Comparison of ENCODE assay signal across 7 mouse cellular contexts in genomic region chr9:8901013-8901646, GRCm38 (mm10). TPM values are rescaled to one million over a fixed set of nuclear protein-coding genes. Genes with fewer than 3 reads are reported as not detected.
A peak's percentile ranks its signal among the peaks of the same experiment; 100 is the strongest.
DNase-seq lines count a peak whose midpoint lies in the region; ATAC-seq and TF ChIP-seq lines count a peak whose summit lies in the region.

No protein-coding gene starts in this region.

- TF ChIP-seq POLR2A in brain, embryonic 14.5 days (IDR thresholded peaks at IDR 0.05; ENCODE audit: borderline replicate concordance, extremely low read depth, insufficient read depth, insufficient read length, poor library complexity, severe bottlenecking) = no peak

- 1% methylated on average over 34 of the region's 36 CpGs for WGBS in forebrain, embryonic 11.5 days
- under 1% methylated on average over 34 of the region's 36 CpGs for WGBS in hindbrain, embryonic 14.5 days
- 0% methylated on average over 35 of the region's 36 CpGs for WGBS in midbrain, embryonic 12.5 days
- 0% methylated on average over 36 of the region's 36 CpGs for WGBS in stomach, postnatal 0 days

- H3K4me3 ChIP-seq in forebrain, embryonic 11.5 days (ENCODE audit: low read depth, low read length) = peak overlapping the region; percentile 56
- H3K4me3 ChIP-seq in hindbrain, embryonic 14.5 days (replicated peaks; ENCODE audit: low read length) = peak overlapping the region; percentile 57
- H3K4me3 ChIP-seq in midbrain, embryonic 12.5 days = peak overlapping the region; percentile 68
- H3K4me3 ChIP-seq in stomach, postnatal 0 days (ENCODE audit: low read depth, low read length) = peak overlapping the region; percentile 51

- peak; percentile 67 for ATAC-seq in forebrain, embryonic 11.5 days (replicated peaks; ENCODE audit: low FRiP score)
- peak; percentile 71 for ATAC-seq in hindbrain, embryonic 14.5 days (ENCODE audit: low FRiP score)
- peak; percentile 72 for ATAC-seq in midbrain, embryonic 12.5 days (ENCODE audit: low FRiP score, low read depth)
- peak; percentile 59 for ATAC-seq in stomach, postnatal 0 days (ENCODE audit: low FRiP score, low TSS enrichment)

- peaks cover 2% of the 10 kb centered on the region; the same call in 1 of the 2 replicates for H3K4me1 ChIP-seq in forebrain, embryonic 11.5 days (replicated peaks; ENCODE audit: control insufficient read depth, insufficient read depth, low read length)
- H3K4me1 ChIP-seq in hindbrain, embryonic 14.5 days (replicated peaks; ENCODE audit: control insufficient read depth, insufficient read depth, low read length) = peaks cover 25% of the 10 kb centered on the region; the same call in 1 of the 2 replicates
- peaks cover 18% of the 10 kb centered on the region for H3K4me1 ChIP-seq in midbrain, embryonic 12.5 days
- H3K4me1 ChIP-seq in stomach, postnatal 0 days (replicated peaks; ENCODE audit: control insufficient read depth, insufficient read depth) = peaks cover 2% of the 10 kb centered on the region

- intact Hi-C loops in left cerebral cortex, postnatal 4 days (cut with DNase I) = no loop called here

- TF ChIP-seq EP300 in stomach, postnatal 0 days (optimal IDR thresholded peaks at IDR 0.05) = no peak

- H3K27ac ChIP-seq in forebrain, embryonic 11.5 days (ENCODE audit: low read depth, low read length) = no peak overlapping the region
- peak overlapping the region; percentile 52 for H3K27ac ChIP-seq in hindbrain, embryonic 14.5 days
- 0 out of 2 replicates have a peak overlapping the region, but pooled peaks have one; percentile 15 for H3K27ac ChIP-seq in midbrain, embryonic 12.5 days (replicated peaks)
- H3K27ac ChIP-seq in stomach, postnatal 0 days (replicated peaks) = no peak overlapping the region

- no peaks in the 10 kb centered on the region for H3K9me3 ChIP-seq in forebrain, embryonic 11.5 days (ENCODE audit: control insufficient read depth, low read length)
- H3K9me3 ChIP-seq in hindbrain, embryonic 14.5 days (ENCODE audit: control insufficient read depth, low read length) = no peaks in the 10 kb centered on the region
- H3K9me3 ChIP-seq in midbrain, embryonic 12.5 days = no peaks in the 10 kb centered on the region
- no peaks in the 10 kb centered on the region for H3K9me3 ChIP-seq in stomach, postnatal 0 days (ENCODE audit: control insufficient read depth, low read length)

- DNase-seq in R1 (ENCODE audit: low read depth, low spot score) = peak; percentile 49
- DNase-seq in brain, embryonic 14.5 days (ENCODE audit: low read depth) = peak; percentile 46
- peak; percentile 71 for DNase-seq in forebrain, embryonic 11.5 days (ENCODE audit: low spot score)
- DNase-seq in hindbrain, embryonic 14.5 days (ENCODE audit: low spot score) = peak; percentile 35
- DNase-seq in left cerebral cortex, postnatal 4 days = peak; percentile 24
- peak; percentile 24 for DNase-seq in stomach, postnatal 0 days (ENCODE audit: low spot score)

- no peak; the same call in 1 of the 2 replicates for TF ChIP-seq CTCF in brain, embryonic 14.5 days (IDR thresholded peaks at IDR 0.05; ENCODE audit: borderline replicate concordance, extremely low read depth, insufficient read depth, insufficient read length)
- no peak for TF ChIP-seq CTCF in stomach, postnatal 0 days (IDR thresholded peaks at IDR 0.05; ENCODE audit: low read depth)

- peaks cover 22% of the 10 kb centered on the region for H3K27me3 ChIP-seq in forebrain, embryonic 11.5 days (ENCODE audit: control insufficient read depth, insufficient read depth, low read length)
- H3K27me3 ChIP-seq in hindbrain, embryonic 14.5 days (ENCODE audit: control insufficient read depth, insufficient read depth, low read length) = peaks cover 32% of the 10 kb centered on the region
- H3K27me3 ChIP-seq in midbrain, embryonic 12.5 days = peaks cover 49% of the 10 kb centered on the region
- H3K27me3 ChIP-seq in stomach, postnatal 0 days (ENCODE audit: control insufficient read depth, insufficient read depth, low read length) = peaks cover 6% of the 10 kb centered on the region

- peak overlapping the region; percentile 61 for H3K9ac ChIP-seq in forebrain, embryonic 11.5 days (ENCODE audit: low read length)
- peak overlapping the region; percentile 82 for H3K9ac ChIP-seq in hindbrain, embryonic 14.5 days
- H3K9ac ChIP-seq in midbrain, embryonic 12.5 days (replicated peaks) = peak overlapping the region; percentile 64
- H3K9ac ChIP-seq in stomach, postnatal 0 days (ENCODE audit: low read length) = peak overlapping the region; percentile 41

- peak overlapping the region; percentile 96 for H3K4me2 ChIP-seq in forebrain, embryonic 11.5 days (ENCODE audit: low read depth, low read length, severe bottlenecking)
- peak overlapping the region; percentile 82 for H3K4me2 ChIP-seq in hindbrain, embryonic 14.5 days (replicated peaks)
- H3K4me2 ChIP-seq in midbrain, embryonic 12.5 days (replicated peaks) = peak overlapping the region; percentile 97
- peak overlapping the region; percentile 77 for H3K4me2 ChIP-seq in stomach, postnatal 0 days (replicated peaks; ENCODE audit: low read depth)

- H3K36me3 ChIP-seq in forebrain, embryonic 11.5 days (ENCODE audit: control insufficient read depth, insufficient read depth, low read length) = no peaks in the 10 kb centered on the region
- no peaks in the 10 kb centered on the region for H3K36me3 ChIP-seq in hindbrain, embryonic 14.5 days (replicated peaks; ENCODE audit: control insufficient read depth, insufficient read depth)
- no peaks in the 10 kb centered on the region for H3K36me3 ChIP-seq in midbrain, embryonic 12.5 days
- H3K36me3 ChIP-seq in stomach, postnatal 0 days (ENCODE audit: control insufficient read depth, insufficient read depth, low read length) = no peaks in the 10 kb centered on the region

RNA-seq across cellular contexts. Expression of gene Pgr, which starts 1.5 kb away (rescaled TPM):
- 0.82 and 1.00 TPM in 2 replicates for polyA plus RNA-seq in brain, embryonic 14.5 days (2012; rRNA removed)
- polyA plus RNA-seq in forebrain, embryonic 11.5 days (2014; fragmentation: Nextera tagmentation; extraction: Ambion mirVana) = 0.40 and 0.53 TPM in 2 replicates
- polyA plus RNA-seq in hindbrain, embryonic 14.5 days (2014; fragmentation: Nextera tagmentation; extraction: Ambion mirVana) = 2.6 and 3.0 TPM in 2 replicates
- 1 to 10 TPM; 6.2 to 6.3 TPM for total RNA-seq in left cerebral cortex, postnatal 4 days (2021)
- polyA plus RNA-seq in midbrain, embryonic 12.5 days (2016; fragmentation: Nextera tagmentation; extraction: Ambion mirVana) = 0.42 and 0.48 TPM in 2 replicates
- polyA plus RNA-seq in stomach, postnatal 0 days (2015; fragmentation: Nextera tagmentation; extraction: Ambion mirVana) = 0.13 and 0.24 TPM in 2 replicates

Comparison
In these comparisons a context has a peak if more than half of its experiments do, and no peak if none do; other contexts are left out.
1. H3K27ac ChIP-seq: peak in hindbrain, embryonic 14.5 days (single experiment) and midbrain, embryonic 12.5 days (single experiment); none in forebrain, embryonic 11.5 days (single experiment) and stomach, postnatal 0 days (single experiment).
2. Peak in every context shown above with its lines, with median percentiles within 50 percentile points of each other: DNase-seq, ATAC-seq, H3K4me2 ChIP-seq, H3K4me3 ChIP-seq and H3K9ac ChIP-seq.